22 mouse cellular contexts compared by ENCODE assay signal in genomic region chr10:111530398-111530797, GRCm38 (mm10).
"Had no signal": no experiment of that assay in that cellular context is flagged by ENCODE, and none has a peak within 500 bp of the region (broad histone marks: within the 10 kb centered on the region; RNA-seq: fewer than 3 reads in every experiment).

No protein-coding gene starts in this region.

- H3K9ac ChIP-seq: liver, embryonic 13.5 days; liver, embryonic 15.5 days; liver, postnatal 0 days; lung, embryonic 15.5 days; midbrain, embryonic 12.5 days; neural tube, embryonic 12.5 days had no signal

- H3K36me3 ChIP-seq: liver, embryonic 13.5 days; liver, embryonic 15.5 days; lung, embryonic 15.5 days; midbrain, embryonic 10.5 days; midbrain, embryonic 12.5 days; neural tube, embryonic 12.5 days had no signal

- H3K4me3 ChIP-seq: liver, embryonic 13.5 days; liver, embryonic 15.5 days; lung, embryonic 15.5 days; midbrain, embryonic 10.5 days; midbrain, embryonic 12.5 days; neural tube, embryonic 12.5 days had no signal

- H3K27me3 ChIP-seq: liver, embryonic 13.5 days; liver, embryonic 15.5 days; lung, embryonic 15.5 days; midbrain, embryonic 12.5 days; neural tube, embryonic 12.5 days had no signal

- H3K4me1 ChIP-seq: liver, embryonic 15.5 days had no signal

- H3K9me3 ChIP-seq: liver, embryonic 13.5 days; liver, embryonic 15.5 days; lung, embryonic 15.5 days; midbrain, embryonic 10.5 days; midbrain, embryonic 12.5 days; neural tube, embryonic 12.5 days had no signal

- H3K27ac ChIP-seq: liver, embryonic 13.5 days; liver, embryonic 15.5 days; lung, embryonic 15.5 days; macrophage; midbrain, embryonic 10.5 days; midbrain, embryonic 12.5 days; neural tube, embryonic 12.5 days had no signal

- ATAC-seq: liver, postnatal 0 days; lung, postnatal 0 days; midbrain, embryonic 16.5 days had no signal

- H3K4me2 ChIP-seq: liver, embryonic 13.5 days; liver, embryonic 15.5 days; lung, embryonic 15.5 days; midbrain, embryonic 12.5 days; neural tube, embryonic 12.5 days had no signal

- DNase-seq: liver, embryonic 13.5 days; liver, postnatal 0 days; lung, adult 2 months; lung, postnatal 14 days; lung, postnatal 36 days; midbrain, embryonic 14.5 days; retina, postnatal 1 day; right cerebral cortex, adult 18-20 months; right cerebral cortex, postnatal 25 days; right cerebral cortex, postnatal 4 days; spleen, adult 18-20 months; thymus, adult 18-20 months; thymus, postnatal 14 days; thymus, postnatal 36 days had no signal
